Mouse (Mus musculus) forebrain, embryonic 11.5 days (tissue): ENCODE measurements around the gene Zdhhc12. TPM values are rescaled to one million over a fixed set of nuclear protein-coding genes. Genes with fewer than 3 reads are reported as not detected.
A peak's percentile ranks its signal among the peaks of the same experiment; 100 is the strongest.
"Not testable (repeated sequence)": the region's sequence is repeated elsewhere in the genome, so short reads cannot be mapped to it uniquely, and the experiment has no call there.

Experiments used
- ATAC-seq: fragments of 200-750 bp; cut with Nextera tagmentation; replicated peaks from 2 replicates; pipeline ENCODE4 v1.8.0; 2017; ENCODE audit warnings: moderate TSS enrichment; ENCODE audit not compliant: low FRiP score
- DNase-seq: peaks from one replicate; pipeline ENCODE4 v3.0.0-alpha.2; 2017; ENCODE audit warnings: low spot score
- H3K27ac ChIP-seq: fragments of 300-500 bp; sonication (generic); 2 replicates; pipeline ENCODE4 v1.5.1; 2014; ENCODE audit warnings: low read depth, low read length
- H3K27me3 ChIP-seq: fragments of 300-500 bp; sonication (generic); 2 replicates; pipeline ENCODE4 v1.6.1; 2014; ENCODE audit warnings: mild to moderate bottlenecking, low read length, mixed read lengths; ENCODE audit not compliant: control insufficient read depth, insufficient read depth
- H3K36me3 ChIP-seq: fragments of 300-500 bp; sonication (generic); 2 replicates; pipeline ENCODE4 v1.6.1; 2014; ENCODE audit warnings: mild to moderate bottlenecking, low read length, moderate library complexity, mixed read lengths; ENCODE audit not compliant: control insufficient read depth, insufficient read depth
- H3K4me1 ChIP-seq: fragments of 300-500 bp; sonication (generic); replicated peaks from 2 replicates; pipeline ENCODE4 v1.6.1; 2014; ENCODE audit warnings: low read length, mixed read lengths; ENCODE audit not compliant: control insufficient read depth, insufficient read depth
- H3K4me2 ChIP-seq: fragments of 300-500 bp; sonication (generic); 2 replicates; pipeline ENCODE4 v1.6.1; 2014; ENCODE audit warnings: low read depth, mild to moderate bottlenecking, low read length, moderate library complexity, mixed read lengths; ENCODE audit not compliant: severe bottlenecking
- H3K4me3 ChIP-seq: fragments of 300-500 bp; sonication (generic); 2 replicates; pipeline ENCODE4 v1.5.1; 2014; ENCODE audit warnings: low read depth, low read length
- H3K9ac ChIP-seq: fragments of 300-500 bp; sonication (generic); 2 replicates; pipeline ENCODE4 v1.6.1; 2014; ENCODE audit warnings: low read length
- H3K9me3 ChIP-seq: fragments of 300-500 bp; sonication (generic); 2 replicates; pipeline ENCODE4 v1.6.1; 2016; ENCODE audit warnings: low read length, mixed read lengths; ENCODE audit not compliant: control insufficient read depth
- WGBS: fragments of 180-500 bp; shearing (Covaris S2); extraction: QIAGEN DNeasy Blood & Tissue Kit; methylation state at CpG from one replicate; pipeline ENCODE4 v1.1.7; 2014; 5-methylcytosine and 5-hydroxymethylcytosine counted together
- polyA plus RNA-seq: library from polyadenylated mRNA; unstranded; fragments of >200 nt; fragmentation: Nextera tagmentation; extraction: Ambion mirVana; gene quantifications from 2 replicates; pipeline ENCODE4 v1.2.1, GENCODE M21; 2014

Zdhhc12 gene
- polyA plus RNA-seq, 1 experiment from 2014 or later = 27.1 TPM

DNA sequence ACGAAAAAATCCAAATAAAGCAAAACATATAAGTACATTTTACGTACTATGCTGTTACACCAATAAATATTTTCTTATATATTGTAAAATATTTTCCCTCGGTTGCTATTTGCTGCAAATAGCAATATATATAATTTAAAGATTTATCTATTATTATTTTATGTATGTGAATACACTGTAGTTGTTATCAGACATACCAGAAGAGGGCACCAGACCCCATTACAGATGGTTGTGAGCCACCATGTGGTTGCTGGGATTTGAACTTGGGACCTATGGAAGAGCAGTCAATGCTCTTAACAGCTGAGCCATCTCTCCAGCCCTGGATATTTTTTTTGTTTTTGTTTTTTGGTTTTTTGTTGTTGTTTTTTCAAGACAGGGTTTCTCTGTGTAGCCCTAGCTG is 38.1 kb downstream of the Zdhhc12 start:
- DNase-seq, H3K27me3 ChIP-seq, H3K27ac ChIP-seq, H3K36me3 ChIP-seq, H3K4me3 ChIP-seq, H3K9ac ChIP-seq, ATAC-seq, H3K4me2 ChIP-seq, H3K9me3 ChIP-seq, H3K4me1 ChIP-seq: not testable (repeated sequence)
- 93% methylated on average over 3 of the region's 3 CpGs for WGBS

DNA sequence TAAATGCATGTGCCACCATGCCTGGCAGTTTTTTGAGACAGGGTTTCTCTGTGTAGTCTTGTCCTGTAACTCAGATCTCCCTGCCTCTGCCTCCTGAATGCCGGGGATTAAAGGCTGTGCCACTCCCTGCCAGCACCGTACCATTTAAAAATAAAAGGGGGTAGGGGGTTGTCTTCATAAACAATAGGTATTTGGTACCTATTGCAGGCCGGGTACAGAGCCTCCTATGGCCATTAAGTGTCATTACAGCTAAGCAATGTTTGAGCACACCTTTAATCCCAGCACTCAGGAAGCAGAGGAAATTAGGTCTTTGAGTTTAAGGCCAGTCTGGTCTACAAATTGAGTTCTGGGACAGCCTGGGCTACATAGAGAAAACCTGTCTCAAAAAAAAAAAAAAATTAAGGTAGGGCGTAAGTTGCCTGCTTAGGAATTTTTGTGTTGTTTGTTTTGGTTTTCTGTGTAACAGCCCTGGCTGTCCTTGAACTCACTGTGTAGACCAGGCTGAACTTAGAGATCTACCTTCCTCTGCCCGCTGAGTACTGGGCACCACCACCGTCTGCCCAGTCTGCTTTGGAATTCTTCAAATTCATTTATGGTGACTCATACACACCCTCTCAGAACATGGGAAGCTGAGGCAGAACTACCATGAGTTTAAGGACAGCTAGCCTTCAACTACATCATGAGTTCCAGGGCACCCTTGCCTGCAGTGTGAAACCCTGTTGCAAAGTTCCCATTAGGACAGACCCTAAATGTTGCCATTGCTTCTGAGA is 41.3 kb downstream of the Zdhhc12 start:
- no peaks in the 10 kb centered on the region for H3K36me3 ChIP-seq

GRCm38 (mm10) chr2:30049831-30050230 is 43.6 kb downstream of the Zdhhc12 start:
- Histone ChIP-seq H3K4me3 (no peak overlapping the region), H3K27ac (no peak overlapping the region), H3K27me3 (no peaks in the 10 kb centered on the region), H3K9ac (no peak overlapping the region), H3K4me1 (no peaks in the 10 kb centered on the region), H3K9me3 (no peaks in the 10 kb centered on the region), H3K4me2 (no peak overlapping the region), H3K36me3 (no peaks in the 10 kb centered on the region)
- DNase-seq (no peak), ATAC-seq (no peak)
- 91% methylated on average over 3 of the region's 3 CpGs for WGBS

More for the DNA sequence above, 41.3 kb downstream of the Zdhhc12 start:
- H3K4me2 ChIP-seq = no peak overlapping the region
- H3K27ac ChIP-seq = no peak overlapping the region
- no peak overlapping the region for H3K9ac ChIP-seq
- no peaks in the 10 kb centered on the region for H3K4me1 ChIP-seq
- no peak overlapping the region for H3K4me3 ChIP-seq
- DNase-seq = no peak
- ATAC-seq = no peak
- 46% methylated on average over 6 of the region's 6 CpGs for WGBS
- no peaks in the 10 kb centered on the region for H3K27me3 ChIP-seq
- H3K9me3 ChIP-seq = no peaks in the 10 kb centered on the region

DNA sequence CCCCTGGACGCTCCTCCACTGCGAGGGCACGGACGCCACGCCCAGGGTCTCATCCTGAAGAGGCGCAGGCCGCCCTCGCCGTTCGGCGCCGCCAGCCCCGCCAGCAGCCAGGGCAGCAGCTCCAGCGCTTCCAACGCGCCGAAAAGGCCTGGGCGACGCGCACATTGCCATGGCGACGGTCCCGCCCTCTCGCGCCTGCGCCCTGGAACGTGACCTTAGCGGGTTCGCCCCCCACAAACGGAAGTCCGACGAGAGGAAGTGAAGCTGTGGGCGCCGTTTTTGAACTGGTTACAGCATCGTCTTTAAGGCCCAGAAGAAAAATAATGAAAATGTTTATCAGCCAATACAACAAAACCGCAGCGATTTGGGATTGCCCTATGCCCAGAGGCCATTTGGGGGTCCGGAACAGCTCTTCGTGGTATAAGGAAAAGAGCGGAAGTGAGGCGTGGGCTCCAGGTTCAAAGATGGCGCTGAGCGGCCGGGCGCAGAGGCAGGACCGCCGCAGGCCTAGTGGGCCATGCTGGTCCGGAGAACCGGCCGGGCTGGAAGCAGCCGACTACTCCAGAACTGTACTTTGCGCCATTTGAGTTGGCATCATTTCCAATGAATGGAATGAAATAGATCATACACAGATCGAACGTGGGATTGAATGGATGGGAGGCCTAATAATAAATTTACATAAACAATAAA is 44.6 kb downstream of the Zdhhc12 start, which contains the start of gene Wdr34:
Gene Wdr34, minus strand, starts transcription at position 183 of the 690 bp plus-strand sequence.
- DNase-seq = peak; percentile 99
- Histone ChIP-seq H3K9ac (peak within 1 kb of the TSS; percentile 72), H3K4me1 (no peaks in the 10 kb centered on the region), H3K9me3 (no peaks in the 10 kb centered on the region), H3K4me2 (peak within 1 kb of the TSS; percentile 68), H3K27me3 (no peaks in the 10 kb centered on the region), H3K27ac (peak within 1 kb of the TSS; percentile 86), H3K4me3 (peak within 1 kb of the TSS; percentile 54), H3K36me3 (no peaks in the 10 kb centered on the region)
- WGBS = 1% methylated on average over 54 of the region's 54 CpGs
- peak; percentile 91 for ATAC-seq

GRCm38 (mm10) chr2:30048101-30048501 is 45.3 kb downstream of the Zdhhc12 start:
- Histone ChIP-seq H3K27ac (peak overlapping the region; percentile 86; the same call in 1 of the 2 replicates), H3K9me3 (no peaks in the 10 kb centered on the region), H3K27me3 (no peaks in the 10 kb centered on the region), H3K9ac (peak overlapping the region; percentile 72), H3K4me2 (peak overlapping the region; percentile 68), H3K4me1 (no peaks in the 10 kb centered on the region), H3K36me3 (no peaks in the 10 kb centered on the region), H3K4me3 (peak overlapping the region; percentile 54)
- 67% methylated on average over 11 of the region's 11 CpGs for WGBS
- DNase-seq (no peak), ATAC-seq (no peak)

DNA sequence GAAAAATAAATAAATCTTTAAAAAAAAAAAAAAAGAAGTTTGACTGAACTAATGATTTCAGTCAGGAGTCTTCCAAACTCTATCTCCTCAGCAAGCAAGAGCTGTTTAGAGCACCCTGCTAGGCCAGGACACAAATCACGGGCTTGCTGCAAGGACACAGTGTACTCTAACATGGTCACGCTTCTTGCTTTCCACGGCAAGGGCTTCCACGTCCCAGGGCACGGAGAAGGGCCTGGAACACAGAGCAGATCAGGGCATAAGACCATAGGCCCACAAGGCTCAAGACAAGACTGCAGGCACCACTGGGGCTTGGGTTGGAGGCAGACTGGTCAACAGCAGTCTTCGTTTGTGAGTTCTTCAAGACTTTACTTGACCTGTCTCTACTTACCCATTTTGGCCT is 46.3 kb downstream of the Zdhhc12 start:
- ATAC-seq = no peak
- WGBS = 96% methylated on average over 6 of the region's 6 CpGs

GRCm38 (mm10) chr2:30044550-30044949 is 48.9 kb downstream of the Zdhhc12 start:
- 78% methylated on average over 5 of the region's 5 CpGs for WGBS
- no peak overlapping the region for H3K9ac ChIP-seq
- DNase-seq (no peak), ATAC-seq (no peak)
- H3K36me3 ChIP-seq = no peaks in the 10 kb centered on the region
- no peaks in the 10 kb centered on the region for H3K27me3 ChIP-seq
- H3K27ac ChIP-seq = no peak overlapping the region
- no peak overlapping the region for H3K4me3 ChIP-seq
- H3K4me1 ChIP-seq = no peaks in the 10 kb centered on the region
- H3K9me3 ChIP-seq = no peaks in the 10 kb centered on the region
- H3K4me2 ChIP-seq = no peak overlapping the region

More for the DNA sequence above, 46.3 kb downstream of the Zdhhc12 start:
- H3K4me3 ChIP-seq = no peak overlapping the region
- no peaks in the 10 kb centered on the region for H3K4me1 ChIP-seq
- no peaks in the 10 kb centered on the region for H3K9me3 ChIP-seq
- H3K36me3 ChIP-seq = no peaks in the 10 kb centered on the region
- no peak for DNase-seq
- no peak overlapping the region for H3K27ac ChIP-seq
- H3K4me2 ChIP-seq = no peak overlapping the region
- H3K9ac ChIP-seq = no peak overlapping the region
- H3K27me3 ChIP-seq = no peaks in the 10 kb centered on the region

- Histone ChIP-seq H3K36me3 (no peaks in the 10 kb centered on the region), H3K27me3 (no peaks in the 10 kb centered on the region), H3K4me2 (no peak overlapping the region), H3K9ac (no peak overlapping the region), H3K4me3 (no peak overlapping the region), H3K9me3 (no peaks in the 10 kb centered on the region), H3K4me1 (no peaks in the 10 kb centered on the region), H3K27ac (no peak overlapping the region)
- WGBS = 7% methylated on average over 4 of the region's 4 CpGs
- DNase-seq = peak; percentile 91
- peak; percentile 42; the same call in 1 of the 2 replicates for ATAC-seq
Measured at GRCm38 (mm10) chr2:30042445-30042844, 51.0 kb downstream of the Zdhhc12 start.
